Mouse (Mus musculus): ENCODE measurements around the gene Trpv4.

DNA sequence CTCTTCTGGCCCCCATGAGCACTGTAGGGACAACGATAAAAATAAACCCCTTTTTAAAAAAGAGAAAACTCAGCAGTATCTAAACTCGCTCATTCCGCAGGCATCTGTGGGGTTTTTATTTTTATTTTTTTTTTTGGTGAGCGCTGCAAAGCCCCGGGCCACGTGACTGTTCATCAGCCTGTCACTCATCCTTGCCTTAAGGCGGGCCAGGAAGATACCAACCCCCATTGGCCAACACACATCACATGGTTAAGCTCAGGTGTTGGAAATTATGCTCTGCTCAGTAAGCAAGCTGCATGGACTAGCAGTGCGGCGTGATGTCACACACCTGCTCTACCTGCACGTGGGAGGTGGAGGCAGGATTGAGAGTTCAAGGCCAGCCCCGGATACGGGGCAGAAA lies 40.4 kb downstream of the Trpv4 start:
- TF ChIP-seq CTCF (IDR thresholded peaks at IDR 0.05; ENCODE audit: control insufficient read depth, insufficient read depth, low read length): no peak
- no peak for TF ChIP-seq POLR2A (IDR thresholded peaks at IDR 0.05; ENCODE audit: borderline replicate concordance, control insufficient read depth, low read depth, low read length)
